Mouse (Mus musculus) cerebellum, postnatal 10 days (tissue): ENCODE measurements around the gene Ahnak.

Experiments
- DNase-seq, 2 experiments: peaks; one replicate each; pipeline ENCODE4 v3.0.0; 2021; ENCODE audit warnings: mixed read lengths in 2 of 2

Gene Ahnak

GRCm38 (mm10) chr19:8974638-8975037 is 14.4 kb upstream of the Ahnak start:
- DNase-seq = no peak

- DNase-seq = no peak
Observed at GRCm38 (mm10) chr19:8975491-8975890, 13.6 kb upstream of the Ahnak start.

DNA sequence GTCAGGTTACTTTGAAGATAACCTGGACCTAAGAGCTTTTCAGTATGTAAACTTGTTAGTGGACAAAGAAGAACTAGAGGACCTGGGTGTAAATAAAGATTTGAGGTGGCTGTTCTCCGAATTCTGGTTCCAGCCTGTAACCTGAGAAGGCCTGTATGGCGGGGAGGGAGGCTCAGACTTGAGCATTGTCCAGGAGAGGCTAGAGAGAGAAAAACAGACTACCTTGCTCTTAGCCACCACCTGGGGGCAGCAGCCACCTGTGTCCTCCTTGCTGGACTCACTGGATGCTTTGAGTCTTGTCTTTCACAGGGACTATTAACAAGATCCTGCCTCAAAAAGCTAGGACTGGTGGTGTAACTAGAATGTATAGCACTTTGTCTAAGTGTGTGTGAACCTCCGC is 12.5 kb upstream of the Ahnak start:
- DNase-seq = peak; percentile 68 to 75

- DNase-seq = no peak
Observed at GRCm38 (mm10) chr19:8980771-8981170, 8.3 kb upstream of the Ahnak start.

GRCm38 (mm10) chr19:8981450-8982168 is 7.5 kb upstream of the Ahnak start:
- DNase-seq = peak; percentile 48 to 55

GRCm38 (mm10) chr19:8982303-8983149 is 6.6 kb upstream of the Ahnak start:
- no peak for DNase-seq

DNA sequence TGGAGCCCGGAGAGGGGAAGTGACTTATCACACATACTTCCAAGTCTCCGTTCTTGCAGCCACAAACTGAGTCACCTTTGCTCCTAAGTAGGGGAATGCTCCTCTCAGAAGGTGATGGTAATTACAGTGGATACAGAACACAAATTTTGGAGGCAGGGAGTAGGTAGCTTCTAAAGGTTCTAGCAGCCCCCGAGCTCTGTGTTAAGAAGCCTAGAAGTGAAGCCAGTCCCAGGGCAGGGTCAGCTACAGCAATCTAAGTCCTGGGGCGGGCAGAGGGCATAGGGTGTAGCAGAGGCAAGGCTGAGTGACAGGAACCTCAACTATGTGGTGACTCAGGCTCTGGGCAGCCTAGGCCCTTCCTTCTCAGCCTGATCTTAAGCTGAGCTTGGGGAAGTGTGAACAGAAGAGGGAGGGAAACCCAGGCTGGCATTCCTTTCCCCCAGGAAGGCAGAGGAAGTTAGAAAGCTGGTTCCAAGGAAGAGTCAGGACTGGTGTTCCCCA is 5.9 kb upstream of the Ahnak start:
- DNase-seq = no peak

- DNase-seq = peak; percentile 67 to 72
Observed at GRCm38 (mm10) chr19:8984255-8984868, 4.7 kb upstream of the Ahnak start.

- DNase-seq = no peak
Observed at GRCm38 (mm10) chr19:8985891-8986290, 3.2 kb upstream of the Ahnak start.

DNA sequence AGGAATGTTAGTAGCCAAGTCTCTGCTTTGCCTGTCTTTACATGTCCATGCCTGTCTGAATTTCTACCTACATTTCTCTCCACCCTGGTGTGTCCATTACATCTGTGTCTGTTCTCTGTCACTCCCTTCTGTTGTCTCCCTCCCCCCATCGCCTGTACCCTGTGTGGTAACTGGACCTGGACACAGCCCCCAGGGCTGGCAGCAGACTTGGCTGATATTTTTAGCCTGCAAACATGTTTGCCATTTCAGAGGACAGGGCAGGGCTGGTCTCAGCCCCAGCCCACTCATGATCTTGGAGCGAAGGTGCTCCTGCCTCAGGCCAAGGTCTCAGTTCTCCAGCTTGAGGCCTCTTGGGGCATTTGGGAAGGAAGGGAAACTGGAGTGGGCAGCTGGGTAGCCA is 1.3 kb upstream of the Ahnak start:
- peak in 1 of 2 experiments; percentile 32 for DNase-seq

DNA sequence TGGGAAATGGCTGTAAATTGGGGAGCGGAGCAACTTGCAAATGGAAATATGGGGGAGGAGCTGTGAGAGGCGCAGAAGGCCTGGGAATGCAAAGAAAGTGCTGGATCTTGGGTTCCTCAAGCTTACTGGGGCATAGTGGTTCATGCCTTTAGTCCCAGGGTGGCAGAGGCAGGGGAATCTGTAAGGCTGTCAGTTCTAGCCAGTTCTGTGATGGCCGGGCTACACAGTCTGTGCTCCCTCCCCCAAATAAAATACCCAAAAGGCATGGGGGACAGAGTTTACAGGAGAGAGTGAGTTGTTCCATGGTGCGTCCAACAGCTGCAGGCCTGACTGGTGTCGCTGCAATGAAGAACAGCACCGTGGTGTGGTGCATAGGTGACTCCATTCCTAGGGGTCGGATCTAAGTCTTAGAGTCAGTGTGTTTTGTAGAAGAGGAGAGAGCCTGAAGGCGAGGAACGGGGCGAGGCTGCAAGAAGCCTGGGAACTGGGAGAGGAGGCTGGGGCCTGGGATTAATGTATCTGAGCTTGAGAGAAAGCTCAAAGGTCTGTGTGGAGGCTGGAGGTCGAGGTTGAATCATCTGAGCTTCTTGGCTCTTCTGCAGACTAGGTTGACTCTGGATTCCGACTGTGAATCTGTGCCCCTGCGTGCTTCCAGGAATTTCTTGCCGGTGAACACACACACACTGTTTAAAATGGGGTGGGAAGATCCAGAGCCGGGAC is 578 bp upstream of the Ahnak start:
- no peak for DNase-seq

GRCm38 (mm10) chr19:8989567-8990431 is 715 bp downstream of the Ahnak start:
- DNase-seq = peak; percentile 45 to 53

- peak in 1 of 2 experiments; percentile 29 for DNase-seq
Observed at GRCm38 (mm10) chr19:8990432-8991102, 1.5 kb downstream of the Ahnak start.

DNA sequence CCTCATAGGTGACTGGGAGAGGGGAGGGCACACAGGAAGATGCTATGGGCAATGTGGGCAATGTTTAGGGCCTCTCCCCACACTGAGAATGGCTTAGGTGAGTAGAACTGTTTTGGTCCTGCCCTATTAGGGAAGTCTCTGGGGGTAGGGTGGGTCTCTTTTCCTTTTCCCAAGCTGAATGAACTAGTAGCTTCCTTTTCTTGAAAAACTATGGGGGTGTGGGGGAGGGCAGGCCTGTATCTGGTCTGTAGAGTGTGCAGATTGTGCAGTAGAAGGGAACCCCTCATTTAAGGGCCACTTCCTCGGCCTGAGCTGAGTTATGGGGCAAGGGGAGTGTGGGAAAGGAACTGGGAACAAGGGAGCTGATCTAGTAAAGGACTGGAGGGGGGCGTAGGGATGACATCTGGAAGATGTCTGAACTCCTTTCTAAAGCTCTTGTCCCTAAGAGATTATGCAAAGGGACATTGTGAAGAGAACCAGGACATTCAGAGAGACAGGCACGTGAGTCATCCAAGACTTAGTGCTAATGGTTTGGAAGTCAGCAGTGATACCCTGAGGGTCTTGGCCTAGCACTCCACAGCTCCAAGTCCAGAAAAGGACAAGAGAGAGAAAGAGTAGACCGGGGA is 2.3 kb downstream of the Ahnak start:
- DNase-seq = no peak

GRCm38 (mm10) chr19:8991871-8992735 is 3.0 kb downstream of the Ahnak start:
- peak in 1 of 2 experiments; percentile 51 for DNase-seq

DNA sequence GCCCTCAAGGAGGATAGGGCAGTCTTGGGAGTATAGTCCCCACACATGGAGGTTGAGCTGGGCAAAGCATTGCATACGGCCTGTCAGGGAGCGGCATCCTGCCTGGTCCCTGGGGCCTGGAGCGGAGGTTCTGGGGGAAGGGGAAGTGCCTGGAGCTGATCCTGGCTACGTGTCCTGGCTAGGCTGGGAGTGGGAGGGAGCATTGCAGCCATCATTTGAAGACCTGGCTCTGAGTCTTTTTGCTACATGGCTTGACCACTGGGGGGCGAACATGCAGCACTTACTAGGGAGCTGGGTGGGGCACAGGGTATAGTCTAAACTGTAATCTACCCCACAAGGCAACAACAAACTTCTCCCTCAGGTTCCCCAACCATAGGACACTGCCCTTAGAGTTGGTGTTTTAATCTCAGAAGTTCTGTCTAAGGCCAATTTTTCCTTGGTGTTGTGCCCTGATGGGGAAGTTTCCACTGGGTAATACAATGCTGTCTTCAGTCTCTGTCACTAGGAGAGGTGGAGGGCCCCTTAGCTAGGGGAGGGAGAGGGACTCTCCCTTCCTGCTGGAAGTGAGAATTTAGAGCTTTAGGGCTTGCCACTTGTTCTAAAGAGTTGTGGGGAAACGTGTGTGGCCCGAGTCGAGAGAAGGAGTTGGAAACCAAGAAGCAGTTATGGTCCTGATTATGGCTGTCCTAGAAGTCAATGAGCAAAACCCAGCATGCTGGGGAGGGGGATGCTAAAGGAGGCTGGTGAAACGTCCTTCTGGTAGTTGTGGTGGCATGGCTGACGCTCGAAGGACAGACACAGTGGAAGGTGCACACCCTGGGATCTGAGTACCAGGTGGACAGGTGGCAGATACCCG is 3.9 kb downstream of the Ahnak start:
- peak; percentile 88 to 89 for DNase-seq

DNA sequence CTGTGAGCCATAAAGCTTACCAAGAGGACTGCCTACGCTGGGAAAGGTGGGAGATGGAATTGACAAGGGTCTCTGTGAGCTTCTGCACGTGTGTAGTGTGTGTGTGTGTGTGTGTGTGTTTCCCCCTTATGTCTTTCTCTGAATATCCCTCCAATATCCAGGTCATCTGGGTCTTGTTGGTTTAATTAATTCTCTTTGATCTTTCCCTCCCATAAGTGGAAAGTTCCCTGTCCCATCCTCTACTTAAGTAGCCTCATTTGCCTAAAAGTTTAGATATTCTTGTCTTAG is 4.5 kb downstream of the Ahnak start:
- no peak for DNase-seq

- DNase-seq = no peak
Observed at GRCm38 (mm10) chr19:8994813-8995607, 5.9 kb downstream of the Ahnak start.
